Mouse (Mus musculus) cerebellum, adult 18-20 months (tissue): ENCODE measurements around the gene Gabrb2.

ENCODE experiments used
- DNase-seq, 2 experiments: peaks; one replicate each; pipeline ENCODE4 v3.0.0; 2021

The Gabrb2 gene

DNA sequence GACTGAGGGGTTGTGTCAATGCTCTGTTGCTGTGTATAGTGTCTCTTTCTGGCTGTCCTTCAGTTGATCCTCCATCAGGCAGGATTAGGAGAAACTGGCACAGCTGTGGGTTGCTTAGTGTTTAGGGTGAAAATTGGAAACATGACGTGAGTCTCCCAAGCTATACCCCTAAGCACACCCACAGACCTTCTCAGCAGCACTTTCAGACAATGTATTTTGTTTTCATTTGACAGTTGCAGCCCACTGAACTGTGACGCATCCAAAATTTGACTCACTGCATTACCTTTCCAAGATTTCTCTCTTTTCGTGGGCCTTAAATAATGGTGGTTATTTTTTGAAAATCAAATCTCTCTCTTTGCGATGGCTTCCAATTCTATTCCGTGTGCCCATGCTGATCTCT lies 115.7 kb downstream of the Gabrb2 start:
- no peak for DNase-seq

DNA sequence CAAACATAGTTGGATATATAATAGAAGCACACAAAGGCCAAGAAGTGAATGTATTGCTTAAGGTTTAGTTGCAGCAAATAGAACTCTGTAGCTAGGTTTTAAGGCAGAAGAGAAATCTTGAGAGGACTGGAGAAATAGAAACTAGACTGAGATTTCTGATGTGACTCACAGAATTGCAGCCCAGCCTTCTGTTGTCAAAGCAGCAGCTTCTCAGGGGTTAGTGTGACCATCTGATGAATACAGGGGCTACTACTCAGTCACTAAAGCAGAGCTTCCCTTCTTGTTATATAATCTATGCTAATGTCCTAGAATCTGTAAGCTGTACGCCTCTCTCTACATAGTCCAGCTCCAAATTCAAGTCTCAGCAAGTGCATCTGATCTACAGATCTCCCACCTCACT lies 116.3 kb downstream of the Gabrb2 start:
- no peak for DNase-seq

DNA sequence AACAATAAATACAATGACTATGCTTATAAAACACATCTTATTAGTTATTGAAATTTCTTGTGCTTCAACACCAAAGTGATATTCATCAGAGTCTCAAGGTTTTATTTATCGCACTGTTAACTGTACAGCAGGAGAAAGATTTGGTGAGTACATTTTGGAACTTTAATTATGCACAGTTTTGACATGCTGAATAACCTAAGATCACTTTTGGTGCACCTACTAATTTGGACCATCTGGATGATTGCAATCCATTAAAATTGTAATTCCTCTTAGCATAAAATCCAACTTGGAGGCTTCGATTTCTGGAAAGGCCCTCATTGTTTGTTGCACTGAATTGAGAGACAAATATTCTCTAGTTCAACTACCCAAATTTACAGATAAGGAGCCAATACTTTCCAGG lies 123.3 kb downstream of the Gabrb2 start:
- no peak for DNase-seq

DNA sequence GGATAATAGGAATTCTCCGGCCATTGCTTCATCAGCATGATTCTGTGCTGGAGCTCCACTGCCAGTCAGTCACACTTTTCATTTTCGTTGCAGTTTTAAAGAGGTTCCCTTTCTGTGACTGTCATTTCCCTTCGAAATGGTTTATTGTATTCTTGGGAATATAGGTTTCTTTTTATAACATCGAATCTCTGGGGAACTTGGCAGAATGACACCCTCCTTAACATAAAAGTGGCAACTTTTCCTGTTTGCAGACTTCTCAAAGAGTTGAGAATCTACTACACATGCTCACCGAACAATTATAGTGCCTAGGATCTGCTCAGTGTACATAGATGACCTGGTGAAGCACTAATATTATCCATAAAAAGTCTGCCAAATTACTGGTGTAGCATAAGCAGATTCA lies 146.5 kb downstream of the Gabrb2 start:
- no peak for DNase-seq

DNA sequence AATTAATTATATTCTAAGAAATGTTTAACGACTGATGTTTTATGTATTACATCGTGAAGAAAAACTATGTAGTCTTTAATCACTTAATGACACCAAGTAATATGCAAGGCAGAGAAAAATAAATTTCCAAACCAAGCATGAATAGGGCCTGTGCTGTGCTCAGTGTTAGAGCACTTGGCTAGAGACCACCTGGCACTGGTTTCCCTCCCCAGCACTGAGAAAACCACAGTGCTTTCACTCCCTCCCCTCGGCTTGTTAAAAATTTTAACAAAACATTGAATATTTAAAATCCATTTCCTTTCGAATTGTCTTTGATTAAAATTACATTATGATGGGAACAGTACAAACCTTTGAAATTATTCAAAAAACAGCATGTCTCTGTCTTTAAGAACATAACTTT lies 151.9 kb downstream of the Gabrb2 start:
- peak; percentile 60 to 69 for DNase-seq

DNA sequence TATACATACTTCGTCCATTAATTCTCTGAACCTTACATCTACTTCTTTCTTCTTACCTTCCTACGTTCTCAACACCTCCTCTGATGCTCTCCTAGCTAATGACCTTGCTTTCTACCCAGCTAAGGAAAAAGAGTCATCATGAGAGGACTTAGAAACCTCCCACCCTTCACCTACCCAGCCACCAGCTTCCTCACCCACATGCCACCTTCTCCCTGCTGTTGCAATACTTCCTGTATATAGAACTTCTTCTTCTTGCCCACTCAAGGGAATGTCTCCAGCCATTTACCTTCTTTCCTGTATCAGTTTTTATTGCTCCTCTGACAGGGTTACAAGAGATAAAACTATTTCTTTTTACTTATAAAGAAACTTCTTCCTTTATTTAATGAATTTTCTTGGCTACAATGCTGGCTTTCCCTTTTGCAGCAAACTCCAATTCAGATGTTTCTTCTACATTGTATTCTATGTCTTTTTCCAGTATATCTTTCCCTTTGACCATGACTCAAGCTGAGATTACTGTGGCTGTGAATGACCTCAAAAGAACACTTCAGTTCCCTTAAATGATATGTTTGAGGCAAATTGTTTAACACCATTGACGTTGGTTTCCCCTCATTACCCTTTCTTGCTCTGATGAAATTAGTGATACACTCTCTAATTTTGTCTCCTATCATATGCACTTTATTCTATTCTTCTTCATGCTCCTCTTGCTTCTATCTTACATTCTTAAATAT lies 155.8 kb downstream of the Gabrb2 start:
- no peak for DNase-seq

DNA sequence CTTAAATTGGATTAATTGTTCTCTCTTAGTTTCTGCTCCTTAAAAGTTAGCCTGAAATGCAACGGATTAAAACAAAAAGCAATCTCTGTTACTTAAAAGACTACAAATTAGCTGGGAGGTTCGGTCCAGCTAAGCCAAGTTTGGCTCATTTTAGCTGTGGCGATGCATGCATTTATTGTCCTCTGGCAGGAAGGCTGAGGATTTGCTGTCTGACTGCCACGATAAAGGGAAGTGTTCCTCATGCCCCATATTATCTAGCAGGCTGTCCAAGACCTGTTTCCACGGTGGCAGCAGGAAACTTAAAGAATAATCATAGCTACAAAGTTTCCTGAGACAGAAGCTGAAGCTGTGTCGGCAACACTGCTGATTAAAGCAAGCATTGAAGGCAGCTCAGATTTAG lies 160.2 kb downstream of the Gabrb2 start:
- peak; percentile 45 to 46 for DNase-seq

DNA sequence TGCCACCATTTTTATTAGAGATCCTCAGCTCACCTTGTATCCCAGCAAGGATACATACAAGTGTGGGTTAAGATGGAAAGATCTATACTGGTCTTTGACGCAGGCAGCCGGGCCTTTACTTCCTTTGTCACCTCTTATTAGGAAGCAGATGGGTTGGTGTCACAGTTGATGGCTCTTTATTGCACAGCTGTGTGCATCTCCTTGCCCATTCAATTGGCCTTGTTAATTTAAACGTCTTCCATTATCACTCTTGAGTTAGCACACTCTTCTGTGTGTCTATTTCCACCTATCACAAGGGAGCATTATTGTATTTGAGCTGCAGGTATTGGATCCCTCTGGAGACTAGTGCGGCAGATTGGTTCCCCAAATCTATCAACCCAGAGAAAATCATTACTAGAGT lies 161.6 kb downstream of the Gabrb2 start:
- DNase-seq, result no peak

DNA sequence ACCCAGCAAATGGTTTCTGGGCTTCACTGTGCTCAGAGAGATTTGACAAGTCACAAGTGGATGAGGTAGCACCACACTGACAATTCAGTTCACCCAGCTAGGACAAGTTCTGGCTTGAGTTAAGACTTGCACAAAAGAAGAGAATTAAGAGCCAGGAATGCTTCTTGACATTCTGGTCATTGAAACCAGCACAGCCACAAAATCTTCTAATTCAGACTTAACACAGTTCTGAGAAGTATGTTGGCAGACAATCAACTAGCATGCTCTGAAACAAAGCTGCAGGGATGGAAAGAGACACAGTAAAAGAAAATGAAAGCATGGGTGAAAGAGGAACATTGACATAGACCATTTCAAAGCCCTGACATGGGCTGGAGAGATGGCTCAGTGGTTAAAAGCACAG lies 162.2 kb downstream of the Gabrb2 start:
- no peak for DNase-seq

DNA sequence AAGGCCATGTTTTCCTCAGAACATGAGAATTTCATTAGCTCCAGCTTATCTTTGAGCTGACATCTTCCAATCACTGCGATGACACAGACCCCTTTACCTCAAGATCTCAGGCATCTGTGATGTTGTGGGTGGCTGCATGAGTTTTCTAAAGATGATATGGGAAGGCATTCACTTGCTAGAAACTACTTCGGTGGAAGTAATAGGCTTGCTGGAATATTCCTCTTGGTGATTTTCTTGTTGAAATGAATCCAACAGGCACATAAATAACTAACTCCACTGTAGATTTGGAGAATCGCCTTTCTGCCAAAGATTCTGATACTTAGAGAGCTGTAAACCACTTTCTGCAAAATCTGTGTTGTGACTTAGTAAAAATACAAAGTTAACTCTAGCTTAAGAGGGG lies 172.9 kb downstream of the Gabrb2 start:
- DNase-seq, result no peak

DNA sequence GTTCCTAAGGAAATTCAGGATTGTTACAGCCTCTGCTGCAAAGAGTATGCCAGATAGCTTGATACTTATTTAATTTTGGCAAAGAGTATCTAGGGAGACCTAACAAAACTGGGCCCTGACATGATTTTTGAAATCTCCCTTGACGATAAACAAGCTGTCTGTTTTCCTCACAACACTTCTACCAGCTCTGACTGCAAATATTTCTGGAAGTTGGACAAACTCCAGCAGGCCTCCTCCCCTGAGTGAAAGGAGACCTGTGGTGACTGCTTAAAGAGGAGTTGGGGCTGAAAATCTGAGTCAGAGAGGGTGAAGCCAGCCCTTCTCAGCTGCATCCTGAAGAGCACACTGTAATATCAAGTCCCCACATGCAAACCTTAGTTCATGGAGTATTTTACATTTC lies 186.7 kb downstream of the Gabrb2 start:
- peak; percentile 71 to 85 for DNase-seq

DNA sequence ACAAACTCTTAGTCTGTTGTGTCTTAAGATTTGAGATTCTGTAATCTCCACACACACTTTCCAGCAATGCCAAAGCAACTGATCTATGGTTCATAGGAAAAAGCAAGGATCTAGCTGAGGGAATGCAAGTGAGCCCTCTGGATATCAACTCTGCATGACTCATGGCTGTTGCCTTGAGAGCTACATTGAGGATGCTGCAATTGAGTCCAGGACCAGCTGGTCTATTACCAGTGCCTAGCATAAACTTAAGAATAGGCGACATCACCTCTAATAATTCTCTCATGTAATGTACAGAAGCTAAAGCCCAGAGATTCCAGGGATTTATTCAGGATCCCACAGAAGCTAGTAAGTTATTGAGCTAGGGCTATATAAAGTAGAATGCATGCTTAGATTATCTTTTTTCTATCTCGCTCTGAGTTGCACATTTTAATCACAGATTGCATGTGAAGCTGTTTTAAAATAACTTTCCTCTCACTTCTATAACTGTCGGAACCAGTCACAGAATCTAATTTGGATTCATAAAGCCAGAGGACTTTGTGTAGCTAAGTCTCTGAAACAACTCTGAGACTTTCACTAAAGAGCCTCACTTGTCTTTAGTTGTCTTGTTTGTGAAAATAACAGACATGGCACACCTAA lies 189.7 kb downstream of the Gabrb2 start:
- no peak for DNase-seq

DNA sequence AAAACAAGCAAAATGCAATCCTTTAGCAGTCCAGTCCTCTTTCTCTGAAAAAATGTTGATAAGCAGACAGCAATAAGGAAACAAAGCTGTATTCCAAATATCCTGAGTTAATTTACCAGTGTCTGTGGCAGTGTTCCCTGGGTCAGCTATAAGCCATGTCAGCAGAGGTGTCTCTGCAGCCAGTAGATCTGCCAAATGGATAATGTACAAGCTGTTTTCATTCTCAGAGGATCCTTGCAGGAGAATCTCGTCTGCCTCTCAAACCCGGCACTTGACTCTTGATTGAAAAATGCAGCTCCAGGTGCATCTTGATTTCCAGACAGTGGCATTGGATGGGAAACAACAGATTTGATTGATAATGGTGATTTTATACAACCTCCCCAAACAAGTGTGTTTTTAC lies 198.6 kb downstream of the Gabrb2 start:
- DNase-seq, result peak; percentile 51 to 63

DNA sequence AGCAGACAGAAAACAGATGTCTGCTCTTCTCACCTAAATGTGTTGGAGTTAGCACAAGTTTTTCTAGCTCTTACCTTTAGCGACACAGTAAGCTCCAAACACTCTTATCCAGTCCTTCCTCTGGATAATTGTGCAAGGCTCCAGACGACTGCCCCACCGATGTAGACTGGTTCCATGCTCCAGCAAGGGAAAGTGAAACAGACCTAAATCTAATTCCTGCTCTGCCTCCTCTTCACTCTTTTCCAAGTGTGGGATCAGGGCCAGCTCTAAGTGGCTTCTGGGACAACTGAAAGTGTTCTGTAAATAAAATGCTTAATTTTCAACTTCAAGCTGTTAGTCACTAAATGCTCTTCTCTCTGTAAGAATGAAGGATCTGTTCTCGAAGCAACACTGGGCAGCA lies 201.6 kb downstream of the Gabrb2 start:
- DNase-seq, result peak; percentile 34 to 46

DNA sequence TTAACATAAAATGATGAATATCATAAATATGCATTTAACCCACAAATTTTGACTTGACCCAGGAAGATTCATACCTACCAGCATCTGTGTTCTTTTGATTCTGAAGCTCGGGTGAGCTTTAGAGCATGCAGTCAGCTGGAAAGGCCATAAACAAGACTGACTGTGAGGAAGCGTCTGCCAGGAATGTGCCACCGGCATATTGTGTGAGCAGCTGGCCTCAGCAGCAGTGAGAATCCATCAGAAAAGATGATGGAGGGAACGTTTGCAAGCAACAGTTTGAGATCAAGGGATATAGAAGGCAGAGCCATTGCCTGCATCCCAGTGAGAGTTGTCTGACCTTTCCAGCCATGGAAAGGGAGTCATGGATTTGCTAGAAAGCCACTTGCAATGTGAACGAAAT lies 230.6 kb downstream of the Gabrb2 start:
- peak; percentile 77 to 78 for DNase-seq

DNA sequence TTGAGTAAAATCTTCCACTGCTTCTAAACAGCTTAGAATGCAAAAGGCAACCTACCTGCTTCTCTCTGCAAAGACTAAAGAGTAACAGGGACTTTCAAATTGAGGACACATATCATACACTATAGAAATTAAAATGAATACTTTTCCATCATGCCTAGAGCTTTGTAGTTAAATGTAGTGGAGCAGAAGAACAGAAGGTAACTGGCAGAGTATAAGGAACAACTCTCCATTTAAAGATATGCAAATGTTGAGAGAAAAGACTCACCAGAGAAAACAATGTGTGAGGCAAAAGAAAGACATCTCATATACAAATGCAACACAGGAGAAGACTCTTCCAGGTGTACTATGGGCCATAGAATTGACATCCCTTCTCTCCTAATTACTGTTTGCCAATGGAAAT lies 232.0 kb downstream of the Gabrb2 start:
- DNase-seq, result no peak

DNA sequence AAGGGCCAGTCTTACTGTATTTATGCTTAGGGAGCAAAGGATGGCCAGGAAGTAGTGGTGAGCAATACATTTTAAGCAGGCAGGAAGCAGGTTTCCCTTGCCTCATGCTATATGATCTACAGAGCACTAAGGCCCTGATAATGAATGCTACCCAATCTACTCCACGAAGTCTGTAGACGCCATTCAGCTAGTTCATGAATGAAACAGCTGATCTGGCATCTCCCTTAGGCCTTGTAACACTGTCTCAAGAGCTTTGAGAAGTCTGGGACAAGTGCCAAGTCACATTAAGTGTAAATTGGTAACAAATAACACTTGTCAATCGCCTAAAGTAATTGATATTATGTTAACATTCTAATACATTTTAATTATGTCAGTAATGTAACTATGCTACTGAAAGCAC lies 234.6 kb downstream of the Gabrb2 start:
- DNase-seq, result no peak

DNA sequence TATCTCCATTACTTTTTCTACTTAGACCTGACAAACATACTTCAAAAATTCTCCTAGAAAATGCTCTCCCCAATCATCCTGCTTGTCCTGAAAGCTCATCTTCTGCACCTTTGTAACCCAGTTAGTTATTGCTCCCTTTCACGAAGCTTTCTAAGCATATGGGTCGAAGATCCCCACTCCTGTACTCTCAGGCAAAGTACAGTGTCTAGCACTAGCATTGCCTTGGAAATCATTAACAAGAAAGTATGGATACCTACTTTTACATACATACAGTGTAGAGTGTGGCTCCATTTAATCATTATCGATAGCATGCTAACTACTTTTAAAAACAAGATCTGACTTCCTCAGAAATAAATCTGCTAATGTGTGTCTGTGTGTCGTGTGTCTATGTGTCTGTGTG lies 249.1 kb downstream of the Gabrb2 start:
- DNase-seq, result no peak
